Mouse (Mus musculus) right cerebral cortex, adult 18-20 months (tissue): ENCODE measurements around the gene Slc17a8.

Experiments
- DNase-seq: peaks from one replicate; pipeline ENCODE4 v3.0.0; 2022; ENCODE audit warnings: mixed read lengths

The Slc17a8 gene

GRCm38 (mm10) chr10:89525823-89526222, 95.2 kb downstream of the Slc17a8 start:
- DNase-seq = no peak
